Mouse (Mus musculus): ENCODE measurements around the gene Gm5108. TPM values are rescaled to one million over a fixed set of nuclear protein-coding genes. Genes with fewer than 3 reads are reported as not detected.

Gene Gm5108
- not detected for total RNA-seq (2021)

DNA sequence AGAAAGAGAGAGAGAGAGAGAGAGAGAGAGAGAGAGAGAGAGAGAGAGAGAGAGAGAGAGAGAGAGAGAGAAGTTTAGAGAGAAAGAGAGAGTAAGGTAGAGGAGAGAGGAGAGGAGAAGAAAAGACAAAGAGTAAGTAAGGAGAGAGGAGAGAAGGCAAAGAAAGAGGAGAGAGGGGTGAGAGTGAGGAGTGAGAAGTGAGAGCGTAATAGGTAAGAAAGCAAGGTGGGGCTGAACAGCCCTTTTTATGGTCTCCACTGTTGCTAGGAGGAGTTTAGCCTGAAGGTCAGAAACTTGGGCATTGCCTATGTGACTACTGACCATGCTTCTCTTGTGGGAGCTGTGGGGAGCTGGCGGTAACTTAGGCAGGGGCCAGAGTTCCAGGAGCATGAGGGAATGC lies at the start of gene Gm5108:
TSS of gene Gm5108 (plus strand) at position 301 of the 400 bp plus-strand sequence.
- intact Hi-C loops (cut with DNase I) = no loop called here

DNA sequence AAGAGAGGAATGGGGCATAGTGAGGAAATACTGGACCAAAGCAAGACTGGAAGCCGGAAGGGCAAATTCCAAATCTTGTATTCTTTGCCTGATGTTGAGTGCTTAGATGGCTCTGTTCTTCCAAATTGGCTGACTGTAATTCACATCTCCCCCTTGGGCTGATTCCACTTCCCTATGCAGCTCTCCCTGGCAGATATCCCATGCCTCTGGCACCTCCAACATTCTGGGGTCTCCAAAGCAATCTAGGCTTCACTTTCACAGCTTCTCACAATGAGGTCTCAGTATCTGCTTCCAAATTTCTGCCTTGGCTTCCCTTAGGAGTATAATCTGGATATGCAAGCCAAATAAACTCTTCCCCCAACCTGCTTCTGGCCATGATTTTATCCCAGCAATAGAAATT lies 42.5 kb upstream of the Gm5108 start:
- DNase-seq (ENCODE audit: extremely low spot score in 1 of 2, low spot score in 2 of 2) = peak in 1 of 2 experiments; percentile 12
- intact Hi-C loops (cut with DNase I) = no loop called here

More for the DNA sequence above, at the start of gene Gm5108:
- no peak for DNase-seq (ENCODE audit: extremely low spot score in 1 of 2, low spot score in 2 of 2)

DNA sequence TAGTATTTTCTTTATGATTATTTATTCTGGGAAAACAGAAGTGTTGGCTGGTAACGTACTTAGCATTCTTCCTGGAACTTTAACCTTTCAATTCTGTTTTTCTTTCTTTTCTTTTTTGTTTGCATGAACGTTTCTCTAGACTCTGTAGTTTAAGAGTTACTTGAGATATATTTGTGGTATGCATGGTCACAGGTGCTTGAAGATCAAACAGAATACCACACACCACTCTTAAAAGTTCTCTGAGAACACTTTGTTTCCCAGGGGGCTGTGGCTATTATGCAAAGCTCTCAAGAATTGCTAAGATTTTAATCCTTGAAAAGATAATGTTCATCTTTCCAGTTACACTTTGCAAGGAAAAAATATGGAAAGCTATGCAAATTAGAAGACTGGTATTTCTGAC lies 36.9 kb upstream of the Gm5108 start:
- no peak for DNase-seq (ENCODE audit: extremely low spot score in 1 of 2, low spot score in 2 of 2)

DNA sequence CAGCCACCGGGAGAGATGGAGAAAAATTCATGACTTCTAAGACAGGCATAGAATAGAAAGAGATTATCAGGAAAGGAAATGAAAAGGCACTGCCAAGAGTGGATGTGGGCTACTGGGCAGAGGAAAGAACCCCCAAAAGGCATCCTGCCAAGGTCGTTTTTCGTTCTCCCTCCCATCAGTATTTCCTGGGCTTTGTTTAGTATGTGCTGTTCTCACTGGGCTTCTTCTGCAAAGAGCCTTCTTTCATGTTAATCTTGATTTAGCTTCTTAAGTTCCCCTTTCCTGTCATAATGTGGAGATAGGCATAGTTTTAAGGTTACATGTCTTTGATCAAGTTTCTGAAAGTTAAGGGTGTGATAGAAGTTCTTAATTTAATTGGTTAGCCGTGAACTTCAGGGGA lies 10.9 kb upstream of the Gm5108 start:
- no peak for DNase-seq (ENCODE audit: extremely low spot score in 1 of 2, low spot score in 2 of 2)

More for the DNA sequence above, 36.9 kb upstream of the Gm5108 start:
- intact Hi-C loops (cut with DNase I) = no loop called here

DNA sequence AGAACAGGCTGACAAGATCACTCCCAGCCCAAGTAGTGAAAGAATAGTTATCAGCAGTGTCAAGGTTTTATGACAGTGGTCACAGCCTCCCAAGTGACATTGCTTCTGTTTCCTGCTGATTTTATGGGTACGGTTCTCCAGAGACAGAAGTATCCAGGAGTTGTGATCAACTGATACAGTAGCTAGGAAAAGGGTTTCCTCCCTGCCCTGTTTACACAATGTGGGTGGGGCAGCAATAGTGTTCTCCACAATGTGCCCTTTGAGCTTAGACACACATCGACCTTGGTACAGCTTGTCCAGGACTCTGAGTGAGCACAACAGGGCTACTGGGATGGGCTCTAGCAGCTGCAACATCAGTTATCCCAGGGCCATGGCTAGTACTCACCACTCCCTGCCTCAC lies 9.8 kb upstream of the Gm5108 start:
- DNase-seq (ENCODE audit: extremely low spot score in 1 of 2, low spot score in 2 of 2) = no peak
- intact Hi-C loops (cut with DNase I) = loop anchor here (10.0 kb wide), 1 partner anchor 177 kb away; no protein-coding TSS in a partner anchor

More for the DNA sequence above, 10.9 kb upstream of the Gm5108 start:
- intact Hi-C loops (cut with DNase I) = loop anchor here (10.0 kb wide), 1 partner anchor 176 kb away; no protein-coding TSS in a partner anchor

DNA sequence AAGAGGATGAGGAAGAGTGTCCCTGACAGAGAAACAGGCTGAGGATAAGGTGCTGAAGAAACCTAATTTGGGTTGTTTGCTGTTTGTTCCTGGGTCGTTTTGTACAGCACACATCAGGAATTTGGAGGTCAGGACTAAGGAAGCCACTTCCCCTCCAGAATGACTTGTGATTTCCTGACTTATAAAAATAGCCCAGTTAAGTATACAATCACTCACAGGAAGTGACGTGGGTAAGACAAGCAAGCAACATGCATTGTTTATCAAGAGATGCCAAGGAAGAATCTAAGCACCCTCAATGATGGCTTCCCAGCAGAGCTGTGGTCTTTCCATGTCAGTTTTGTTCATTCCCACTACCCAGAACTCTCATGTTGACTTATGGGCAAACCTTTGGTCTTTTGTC lies 1.7 kb downstream of the Gm5108 start:
- intact Hi-C loops (cut with DNase I) = no loop called here
- no peak for DNase-seq (ENCODE audit: extremely low spot score in 1 of 2, low spot score in 2 of 2)

DNA sequence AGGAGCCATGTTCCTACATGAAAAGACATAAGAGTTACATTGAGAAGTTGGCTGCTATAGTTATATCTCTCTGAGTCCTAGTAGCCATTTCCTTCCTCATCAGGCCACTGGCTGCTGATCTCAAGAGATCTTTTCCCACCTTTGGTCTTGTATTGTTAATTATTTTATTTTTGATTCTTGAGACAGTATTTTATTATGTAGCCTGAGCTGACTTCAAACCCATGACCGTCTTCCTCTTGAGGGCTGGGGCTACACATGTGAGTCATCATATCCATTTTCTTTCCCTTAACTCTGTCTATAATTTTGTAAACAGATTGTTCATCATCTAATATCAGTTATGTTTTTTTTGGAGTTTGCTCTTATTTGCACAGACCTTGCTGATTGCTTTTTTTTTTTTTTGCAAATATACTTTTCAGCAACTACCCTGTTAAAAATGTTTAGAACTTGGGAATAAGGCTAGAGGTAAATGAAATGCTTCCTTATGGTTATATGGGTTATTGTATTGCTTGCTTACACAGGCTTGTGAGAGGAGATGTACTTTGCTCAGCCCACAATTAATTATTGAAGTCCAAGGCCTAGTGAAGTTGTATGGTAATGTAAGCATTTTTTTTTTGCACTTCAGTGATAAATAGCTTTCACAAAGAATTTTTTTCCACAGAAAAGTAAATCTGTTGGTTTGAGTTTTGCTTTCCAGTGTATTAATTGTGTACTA lies 2.8 kb downstream of the Gm5108 start:
- intact Hi-C loops (cut with DNase I) = no loop called here
- no peak for DNase-seq (ENCODE audit: extremely low spot score in 1 of 2, low spot score in 2 of 2)

DNA sequence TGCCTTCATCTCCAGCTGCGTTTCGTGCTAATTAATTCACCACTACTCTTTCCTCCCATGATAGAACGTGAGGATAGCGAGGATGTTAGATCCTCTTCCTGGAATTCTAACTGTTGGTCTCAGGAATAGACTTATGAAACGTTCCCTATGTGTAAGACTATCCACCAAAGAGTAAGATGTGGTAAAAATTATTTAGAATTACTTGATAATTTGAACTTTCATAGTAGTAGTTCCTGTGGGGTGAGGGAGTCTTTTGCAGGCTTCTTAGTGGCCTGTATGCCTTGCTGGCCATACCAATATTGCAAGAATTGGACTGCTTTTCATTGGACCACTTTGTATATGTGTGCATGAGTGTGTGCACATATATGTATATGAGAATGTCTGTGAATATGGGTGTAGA lies 4.9 kb downstream of the Gm5108 start, which contains the start of gene Gm21905:
TSS of gene Gm21905 (minus strand) at position 101 of the 400 bp plus-strand sequence.
- intact Hi-C loops (cut with DNase I) = no loop called here
- no peak for DNase-seq (ENCODE audit: extremely low spot score in 1 of 2, low spot score in 2 of 2)

DNA sequence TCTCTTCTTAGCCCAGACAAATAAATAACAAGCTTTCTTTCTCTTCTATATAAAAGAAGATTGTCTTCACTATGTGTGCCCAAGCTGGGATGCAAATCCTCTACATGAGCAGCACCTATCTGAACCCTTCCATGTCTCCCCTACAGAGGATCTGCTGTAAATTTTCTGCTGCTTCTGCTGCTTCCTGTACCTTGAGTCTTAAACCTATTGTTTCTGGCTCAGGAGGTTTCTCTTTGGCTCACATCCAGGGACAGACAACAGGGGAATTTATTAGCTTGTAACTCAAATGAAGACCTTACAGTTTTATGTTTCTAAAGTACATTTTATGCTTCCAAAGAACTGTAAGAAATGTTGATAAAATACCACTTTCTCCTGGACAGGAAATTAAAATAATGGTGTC lies 5.5 kb downstream of the Gm5108 start:
- intact Hi-C loops (cut with DNase I) = no loop called here
- DNase-seq (ENCODE audit: extremely low spot score in 1 of 2, low spot score in 2 of 2) = no peak

DNA sequence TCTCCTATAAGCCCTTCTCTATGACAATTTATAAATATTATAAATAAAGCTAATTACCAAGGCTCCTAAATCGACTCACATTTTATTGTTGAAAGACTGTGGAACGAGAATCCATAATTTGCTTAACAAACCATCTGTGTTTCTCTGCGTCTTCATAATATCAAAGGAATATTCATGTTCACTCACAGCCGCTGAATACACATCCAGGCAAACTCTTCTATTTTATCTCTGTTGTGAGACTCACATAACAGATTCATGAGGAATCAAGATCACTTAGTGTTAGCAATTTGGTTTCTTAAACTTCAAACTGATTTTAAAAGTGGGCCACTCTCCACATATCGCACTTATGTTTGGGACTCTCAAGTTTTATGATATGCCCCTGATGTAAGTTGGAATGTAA lies 6.6 kb downstream of the Gm5108 start:
- DNase-seq (ENCODE audit: extremely low spot score in 1 of 2, low spot score in 2 of 2) = no peak
- intact Hi-C loops (cut with DNase I) = no loop called here

DNA sequence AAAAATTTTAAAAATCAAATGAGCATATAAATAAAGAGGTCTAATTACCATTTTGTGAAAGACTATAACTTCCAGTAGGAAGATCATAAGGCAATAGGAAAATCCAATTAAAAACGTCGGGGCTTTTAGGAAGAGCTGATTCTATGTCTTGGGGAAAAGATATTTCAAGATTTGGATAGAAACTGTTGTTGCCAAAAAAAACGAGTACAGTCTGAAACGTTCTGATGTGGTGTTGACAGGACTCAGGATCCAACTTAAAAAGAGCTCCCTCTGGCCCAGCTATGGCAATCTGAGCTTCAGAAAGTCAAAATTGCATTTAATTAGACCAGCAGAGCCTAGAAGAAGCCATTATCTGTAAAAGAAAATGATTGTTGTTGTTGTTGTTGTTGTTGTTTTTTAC lies 12.6 kb downstream of the Gm5108 start:
- DNase-seq (ENCODE audit: extremely low spot score in 1 of 2, low spot score in 2 of 2) = no peak
- intact Hi-C loops (cut with DNase I) = no loop called here

DNA sequence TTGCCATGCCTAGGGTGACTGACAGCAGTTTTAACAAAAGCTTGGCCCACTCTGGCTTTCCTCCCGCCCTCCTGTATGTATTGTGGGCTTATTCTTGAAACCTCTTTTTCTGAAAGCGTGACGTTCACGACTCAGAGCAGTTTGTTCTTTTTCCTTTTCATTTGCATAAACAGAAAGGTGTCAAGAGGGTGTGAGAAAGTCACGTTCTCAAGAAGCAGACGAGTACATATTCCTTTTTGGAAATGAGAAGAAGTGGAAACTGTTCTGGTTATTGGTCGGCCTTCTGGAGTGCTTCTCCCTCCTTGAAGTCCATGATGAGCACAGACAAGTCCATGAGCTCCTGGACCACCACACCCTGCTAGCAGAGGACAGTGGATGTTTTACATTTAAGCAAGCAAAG lies 14.0 kb downstream of the Gm5108 start:
- intact Hi-C loops (cut with DNase I) = no loop called here
- no peak for DNase-seq (ENCODE audit: extremely low spot score in 1 of 2, low spot score in 2 of 2)

DNA sequence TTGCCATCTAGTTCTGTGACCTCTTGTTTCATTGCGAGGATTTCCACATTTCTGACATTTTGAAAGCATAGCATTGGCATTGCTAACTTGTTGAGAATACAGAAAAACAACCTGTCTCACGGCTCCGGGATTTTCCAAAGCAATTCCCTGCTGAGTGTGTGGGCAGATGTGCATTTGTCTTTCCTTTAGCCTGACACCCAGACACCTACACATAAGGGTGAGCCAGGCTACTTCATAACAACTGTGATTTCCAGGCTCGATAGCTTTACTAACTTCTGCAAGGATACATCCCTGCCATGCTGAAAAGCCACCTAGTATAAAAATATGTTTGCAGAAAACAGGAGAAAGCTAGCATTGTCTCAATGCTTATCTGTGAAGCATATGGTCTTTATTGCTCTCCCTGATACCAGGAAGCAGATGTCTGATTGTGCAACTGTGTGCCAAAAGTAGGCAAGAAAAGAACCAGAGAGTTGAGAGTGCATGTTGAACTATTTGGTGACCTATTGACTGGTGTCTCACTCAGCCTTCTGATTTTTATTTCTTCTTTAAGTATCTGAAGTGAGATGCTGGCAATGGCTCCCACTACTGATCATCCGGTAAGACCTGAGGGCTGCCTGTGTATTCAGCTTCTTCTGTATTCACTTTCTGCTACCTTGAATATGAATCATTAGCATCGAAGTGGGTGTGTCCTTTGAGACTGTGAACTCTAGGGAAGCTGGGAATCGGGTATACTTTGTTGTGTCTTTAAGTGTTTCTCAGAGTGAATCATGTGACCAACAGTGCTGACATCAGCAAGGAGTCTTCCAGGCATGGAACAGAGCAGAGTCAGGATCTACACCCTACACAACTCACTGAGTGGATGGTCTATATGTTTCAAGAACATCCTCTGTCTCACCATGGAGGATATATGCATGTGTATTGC lies 20.5 kb downstream of the Gm5108 start:
- intact Hi-C loops (cut with DNase I) = no loop called here
- DNase-seq (ENCODE audit: extremely low spot score in 1 of 2, low spot score in 2 of 2) = no peak

DNA sequence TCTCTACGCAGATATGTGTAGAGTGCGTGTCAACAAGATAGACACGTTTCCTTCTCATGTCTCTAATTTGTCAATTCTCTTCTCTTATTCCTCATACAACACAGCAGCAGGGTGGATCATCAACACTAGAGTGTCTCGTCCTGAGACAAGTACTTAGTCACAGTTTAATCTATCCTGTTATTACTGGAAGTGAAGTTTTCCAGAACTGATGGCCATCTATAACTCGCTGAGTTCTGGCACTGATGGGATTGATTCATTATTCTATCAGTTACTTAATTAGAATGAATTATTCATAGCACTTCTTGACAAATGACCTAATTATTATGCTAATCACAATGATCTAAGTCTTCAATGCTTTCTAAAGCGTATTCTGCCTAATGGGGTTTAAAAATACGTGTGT lies 28.1 kb downstream of the Gm5108 start:
- intact Hi-C loops (cut with DNase I) = no loop called here

DNA sequence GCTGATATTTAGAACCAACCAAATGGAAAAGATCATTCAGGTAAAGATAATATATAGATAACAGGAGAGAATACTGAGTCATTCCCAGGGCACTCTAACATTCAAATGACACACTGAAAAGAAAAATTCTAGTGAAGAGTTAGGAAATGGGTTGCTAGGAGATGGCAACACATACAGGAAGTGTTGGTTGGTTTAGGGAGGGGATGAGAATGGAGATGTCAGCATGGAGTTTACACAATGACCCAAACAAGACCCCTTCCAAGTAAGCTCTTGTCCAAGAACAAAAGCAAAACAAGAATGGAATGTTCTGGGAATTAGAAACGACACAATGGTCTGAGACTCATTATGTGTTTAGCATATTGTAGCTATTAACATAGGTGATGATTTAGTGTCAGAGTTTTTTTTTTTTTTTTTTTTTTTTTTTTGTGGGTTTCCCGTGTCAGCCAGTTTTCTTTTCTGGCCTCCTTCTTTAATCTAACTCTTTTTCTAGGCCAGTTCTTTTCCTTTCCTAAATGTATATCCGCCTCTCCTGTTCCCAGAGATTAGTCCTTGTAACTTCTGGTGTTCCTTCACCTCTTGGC lies 40.6 kb downstream of the Gm5108 start:
- intact Hi-C loops (cut with DNase I) = no loop called here
- no peak for DNase-seq (ENCODE audit: extremely low spot score in 1 of 2, low spot score in 2 of 2)

More for the DNA sequence above, 28.1 kb downstream of the Gm5108 start:
- DNase-seq (ENCODE audit: extremely low spot score in 1 of 2, low spot score in 2 of 2) = no peak

DNA sequence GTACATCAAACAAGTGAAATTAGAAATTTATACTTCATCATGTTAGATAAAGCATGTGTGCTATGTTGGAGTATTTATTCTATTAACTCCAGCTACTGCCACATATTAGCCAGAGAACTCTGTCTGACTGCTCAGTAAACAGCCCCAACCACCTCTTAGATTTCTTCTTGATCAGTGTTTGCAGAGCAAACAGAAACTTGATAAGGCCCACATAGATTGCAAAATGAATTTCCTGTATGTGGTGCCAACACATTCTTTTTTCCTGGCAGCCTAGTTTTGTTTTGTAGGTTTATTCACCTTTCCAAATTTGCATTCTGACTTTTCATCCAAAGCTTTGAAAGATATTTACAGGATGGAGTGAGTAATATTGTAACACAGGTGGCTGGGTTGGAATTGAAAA lies 49.0 kb downstream of the Gm5108 start:
- no peak for DNase-seq (ENCODE audit: extremely low spot score in 1 of 2, low spot score in 2 of 2)
- intact Hi-C loops (cut with DNase I) = no loop called here

DNA sequence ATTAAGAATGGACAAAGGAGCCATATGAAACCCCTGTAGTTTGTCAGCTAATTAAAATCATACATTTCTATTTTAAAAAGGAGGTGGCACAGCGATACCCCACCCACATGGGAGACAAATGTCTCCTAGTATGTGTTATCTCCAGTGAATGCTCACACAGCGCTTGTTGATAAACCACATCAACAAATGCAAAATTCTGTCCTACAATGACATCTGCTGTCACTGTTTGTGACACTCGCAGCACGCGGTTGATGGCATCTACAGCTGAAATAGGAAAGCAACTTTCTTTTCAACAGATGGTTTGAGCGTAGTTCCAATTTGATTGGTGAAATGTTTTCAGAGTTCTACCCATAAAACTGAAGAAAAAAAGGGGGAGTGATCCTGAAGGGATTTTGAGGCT lies 61.1 kb downstream of the Gm5108 start:
- intact Hi-C loops (cut with DNase I) = no loop called here
- DNase-seq (ENCODE audit: extremely low spot score in 1 of 2, low spot score in 2 of 2) = no peak

DNA sequence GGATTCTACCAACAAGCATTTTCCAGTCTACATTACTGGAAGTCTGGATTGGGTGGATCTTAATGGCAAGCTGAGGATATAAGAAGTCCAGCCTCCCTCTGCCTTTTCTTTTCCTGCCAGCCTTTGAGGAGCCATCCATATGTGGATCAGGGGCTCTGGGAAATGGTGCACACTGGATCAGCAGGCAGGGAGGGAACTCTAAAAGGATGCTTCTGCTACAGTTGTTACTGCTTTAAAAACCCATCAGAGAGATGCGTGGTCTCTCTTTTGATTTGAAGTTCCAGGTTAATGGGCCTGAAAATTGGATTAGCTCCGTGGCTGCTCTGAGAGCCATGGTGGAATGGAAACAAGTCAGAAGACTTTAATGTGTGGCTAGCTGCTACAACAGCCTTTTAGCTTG lies 62.4 kb downstream of the Gm5108 start:
- no peak for DNase-seq (ENCODE audit: extremely low spot score in 1 of 2, low spot score in 2 of 2)
- intact Hi-C loops (cut with DNase I) = no loop called here

DNA sequence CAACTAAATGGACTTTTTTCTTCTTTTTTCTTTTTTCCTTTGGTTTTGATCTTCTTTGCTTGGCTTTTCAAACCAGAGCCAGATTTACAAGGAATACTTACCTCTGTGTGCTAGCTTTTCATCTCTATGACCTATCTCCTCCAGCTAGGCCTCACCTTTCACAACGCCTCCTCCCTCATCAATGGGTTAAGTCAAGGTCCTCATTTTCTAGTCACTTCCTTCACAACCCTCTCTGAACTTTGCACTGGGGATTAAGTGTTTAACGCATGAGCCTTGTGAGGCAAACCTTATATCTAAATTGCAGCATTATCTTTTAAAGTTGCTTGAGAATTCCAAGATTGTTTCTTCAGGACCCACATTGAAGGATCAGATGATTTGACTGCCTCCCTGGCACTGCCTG lies 63.0 kb downstream of the Gm5108 start:
- intact Hi-C loops (cut with DNase I) = no loop called here
- no peak for DNase-seq (ENCODE audit: extremely low spot score in 1 of 2, low spot score in 2 of 2)

DNA sequence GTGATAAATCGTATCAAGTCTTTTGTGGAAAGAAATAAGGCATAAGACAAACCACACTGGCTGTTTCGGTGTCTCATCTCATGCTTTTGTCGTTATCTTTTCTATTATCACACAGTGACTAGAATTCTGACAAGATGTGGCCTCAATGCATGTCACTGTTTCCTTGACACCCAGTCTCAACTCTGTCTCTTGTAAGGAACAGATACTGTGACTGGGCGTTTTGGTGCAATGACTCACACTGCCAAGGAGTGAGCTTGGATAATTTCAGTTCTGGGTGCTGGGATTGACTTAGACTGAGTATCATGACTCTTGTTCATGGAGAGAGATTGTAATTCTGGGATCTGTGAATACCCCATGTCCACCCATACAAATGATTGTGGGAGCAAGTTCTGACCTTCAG lies 65.6 kb downstream of the Gm5108 start:
- intact Hi-C loops (cut with DNase I) = no loop called here
- DNase-seq (ENCODE audit: extremely low spot score in 1 of 2, low spot score in 2 of 2) = no peak

All from left cerebral cortex, postnatal 10 days (tissue).